Mouse (Mus musculus) lung, adult 2 months (tissue): Measurements from ENCODE around the gene Mkln1.

Experiments
- CTCF ChIP-seq: fragments of 200-500 bp; IDR thresholded peaks from 2 replicates; pipeline ENCODE4 v1.5.1; 2011; ENCODE audit warnings: mild to moderate bottlenecking, low read length, control low read depth; ENCODE audit not compliant: insufficient read depth
- POLR2A ChIP-seq: fragments of 200-500 bp; IDR thresholded peaks from 2 replicates; pipeline ENCODE4 v1.6.1; 2011; ENCODE audit warnings: low read depth, mild to moderate bottlenecking, control low read depth, low read length, borderline replicate concordance; ENCODE audit errors: extremely low read depth

DNA sequence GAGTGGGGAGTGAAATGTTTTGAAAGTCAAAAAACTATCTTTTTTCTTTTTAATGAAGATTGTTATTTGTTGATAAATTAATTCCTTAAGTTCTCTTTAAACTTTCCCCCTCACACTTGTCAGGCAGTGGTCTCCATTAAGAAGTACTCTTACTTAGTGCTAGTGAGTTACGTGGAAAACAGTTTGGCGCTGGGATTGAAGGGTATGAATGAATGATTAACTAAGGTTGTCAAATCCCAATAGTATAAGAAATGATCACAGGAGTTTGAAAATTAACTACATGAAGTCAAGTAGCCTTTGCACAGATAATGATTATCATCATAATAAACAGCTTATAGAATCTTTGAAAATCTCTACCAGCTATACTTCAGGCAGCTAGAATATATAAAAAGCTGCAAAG lies 101.7 kb downstream of the Mkln1 start:
- TF ChIP-seq CTCF (no peak), POLR2A (no peak)
